Mouse (Mus musculus) MEL (cell line): ENCODE results near the gene Pde10a. TPM values are rescaled to one million over a fixed set of nuclear protein-coding genes. Genes with fewer than 3 reads are reported as not detected.

ENCODE experiments used
- DNase-seq: peaks from one replicate; pipeline ENCODE4 v3.0.0; 2011; ENCODE audit warnings: low read depth, low spot score
- H3K27ac ChIP-seq: 2 replicates; pipeline ENCODE4 v1.5.1; 2012; ENCODE audit warnings: low read depth, mild to moderate bottlenecking, control low read depth, low read length, moderate library complexity; ENCODE audit not compliant: control insufficient read depth
- H3K27me3 ChIP-seq, 2 experiments: fragments of 150-350 bp in 1 of 2; sonication (generic) in 1 of 2; 2 replicates each; pipeline ENCODE4 v1.6.1; 2012; ENCODE audit warnings: low read length in 2 of 2, mild to moderate bottlenecking in 2 of 2, improper control_type of control experiment in 1 of 2, moderate library complexity in 1 of 2; ENCODE audit not compliant: insufficient read depth in 2 of 2, control insufficient read depth in 1 of 2
- H3K36me3 ChIP-seq, 2 experiments: 2 replicates each; pipeline ENCODE4 v1.6.1; 2012 to 2014; ENCODE audit warnings: low read length in 2 of 2, improper control_type of control experiment in 1 of 2, inconsistent platforms in 1 of 2, mild to moderate bottlenecking in 1 of 2; ENCODE audit not compliant: insufficient read depth in 2 of 2, control insufficient read depth in 1 of 2
- H3K4me1 ChIP-seq, 2 experiments: fragments of 150-350 bp in 1 of 2; sonication (generic) in 1 of 2; 2 replicates each; pipeline ENCODE4 v1.6.1; 2012; ENCODE audit warnings: low read length in 2 of 2, improper control_type of control experiment in 1 of 2, mild to moderate bottlenecking in 1 of 2; ENCODE audit not compliant: insufficient read depth in 2 of 2, control insufficient read depth in 1 of 2
- H3K4me3 ChIP-seq, 2 experiments: fragments of 150-350 bp in 1 of 2; sonication (generic) in 1 of 2; 2 replicates each; pipeline ENCODE4 v1.5.1; 2012; ENCODE audit warnings: low read depth in 2 of 2, low read length in 2 of 2, mild to moderate bottlenecking in 2 of 2, moderate library complexity in 2 of 2, control low read depth in 1 of 2, improper control_type of control experiment in 1 of 2; ENCODE audit not compliant: control insufficient read depth in 1 of 2, insufficient read depth in 1 of 2
- H3K79me2 ChIP-seq: 2 replicates; pipeline ENCODE4 v1.6.1; 2012; ENCODE audit warnings: mild to moderate bottlenecking, low read length, moderate library complexity; ENCODE audit not compliant: control insufficient read depth, poor library complexity, insufficient read depth
- H3K9ac ChIP-seq: 2 replicates; pipeline ENCODE4 v1.6.1; 2012; ENCODE audit warnings: low read depth, mild to moderate bottlenecking, control low read depth, low read length, moderate library complexity; ENCODE audit not compliant: control insufficient read depth, poor library complexity, severe bottlenecking
- H3K9me3 ChIP-seq: fragments of 150-350 bp; sonication (generic); replicated peaks from 2 replicates; pipeline ENCODE4 v1.6.1; 2012; ENCODE audit warnings: mild to moderate bottlenecking, low read length, improper control_type of control experiment, moderate library complexity; ENCODE audit not compliant: insufficient read depth
- CHD1 ChIP-seq: IDR thresholded peaks from 2 replicates; pipeline ENCODE4 v1.6.1; 2012; ENCODE audit warnings: low read depth, mild to moderate bottlenecking, inconsistent platforms, low read length, improper control_type of control experiment
- CTCF ChIP-seq, 3 experiments: IDR thresholded peaks in 2 of 3; conservative IDR thresholded peaks in 1 of 3; 2 replicates each; pipeline ENCODE4 v1.5.1; 2011 to 2012; ENCODE audit warnings: low read length in 3 of 3, low read depth in 2 of 3, mild to moderate bottlenecking in 2 of 3, improper control_type of control experiment in 1 of 3, inconsistent platforms in 1 of 3, mixed read lengths in 1 of 3, moderate library complexity in 1 of 3; ENCODE audit not compliant: control insufficient read depth in 1 of 3, insufficient read depth in 1 of 3, poor library complexity in 1 of 3, severe bottlenecking in 1 of 3
- ELF1 ChIP-seq: IDR thresholded peaks from 2 replicates; pipeline ENCODE4 v1.6.1; 2014; ENCODE audit warnings: low read depth, mild to moderate bottlenecking, inconsistent platforms, low read length, improper control_type of control experiment, moderate library complexity
- EP300 ChIP-seq, 2 experiments: IDR thresholded peaks; 2 replicates each; pipeline ENCODE4 v1.6.1; 2011; ENCODE audit warnings: improper control_type of control experiment in 2 of 2, low read length in 2 of 2, low read depth in 1 of 2, mild to moderate bottlenecking in 1 of 2
- ETS1 ChIP-seq: IDR thresholded peaks from 2 replicates; pipeline ENCODE4 v1.6.1; 2012; ENCODE audit warnings: low read depth, mild to moderate bottlenecking, inconsistent platforms, low read length, improper control_type of control experiment, moderate library complexity
- GABPA ChIP-seq: IDR thresholded peaks from 2 replicates; pipeline ENCODE4 v1.6.1; 2012; ENCODE audit warnings: low read depth, mild to moderate bottlenecking, inconsistent platforms, low read length, improper control_type of control experiment, moderate library complexity
- KAT2A ChIP-seq: conservative IDR thresholded peaks from 2 replicates; pipeline ENCODE4 v1.6.1; 2012; ENCODE audit warnings: low read depth, low read length, improper control_type of control experiment, inconsistent platforms
- MAFK ChIP-seq: IDR thresholded peaks from 2 replicates; pipeline ENCODE4 v1.6.1; 2011; ENCODE audit warnings: low read depth, mild to moderate bottlenecking, low read length, improper control_type of control experiment, borderline replicate concordance
- MAX ChIP-seq: IDR thresholded peaks from 2 replicates; pipeline ENCODE4 v1.6.1; 2011; ENCODE audit warnings: low read length, improper control_type of control experiment
- MEF2A ChIP-seq: IDR thresholded peaks from 2 replicates; pipeline ENCODE4 v1.6.1; 2014; ENCODE audit warnings: low read depth, mild to moderate bottlenecking, inconsistent platforms, low read length, improper control_type of control experiment; ENCODE audit not compliant: poor library complexity, insufficient replicate concordance, severe bottlenecking; ENCODE audit errors: extremely low read depth
- MYC ChIP-seq: IDR thresholded peaks from 2 replicates; pipeline ENCODE4 v1.6.1; 2011; ENCODE audit warnings: low read depth, mild to moderate bottlenecking, low read length, improper control_type of control experiment, moderate library complexity
- RAD21 ChIP-seq: IDR thresholded peaks from 2 replicates; pipeline ENCODE4 v1.6.1; 2011; ENCODE audit warnings: mild to moderate bottlenecking, low read depth, low read length, improper control_type of control experiment
- RCOR1 ChIP-seq: IDR thresholded peaks from 2 replicates; pipeline ENCODE4 v1.6.1; 2012; ENCODE audit warnings: low read depth, mild to moderate bottlenecking, inconsistent platforms, low read length, improper control_type of control experiment
- SIN3A ChIP-seq: IDR thresholded peaks from 2 replicates; pipeline ENCODE4 v1.6.1; 2012; ENCODE audit warnings: low read length, improper control_type of control experiment, inconsistent platforms
- SMC3 ChIP-seq: IDR thresholded peaks from 2 replicates; pipeline ENCODE4 v1.6.1; 2011; ENCODE audit warnings: low read depth, low read length, improper control_type of control experiment
- TAL1 ChIP-seq: IDR thresholded peaks from 2 replicates; pipeline ENCODE4 v1.6.1; 2012; ENCODE audit warnings: mild to moderate bottlenecking, inconsistent platforms, low read length, moderate library complexity, mixed read lengths
- TBP ChIP-seq: IDR thresholded peaks from 2 replicates; pipeline ENCODE4 v1.8.0; 2011; ENCODE audit warnings: low read depth, low read length, improper control_type of control experiment
- TCF12 ChIP-seq: IDR thresholded peaks from 2 replicates; pipeline ENCODE4 v1.6.1; 2014; ENCODE audit warnings: low read depth, mild to moderate bottlenecking, inconsistent platforms, low read length, improper control_type of control experiment, moderate library complexity
- UBTF ChIP-seq: IDR thresholded peaks from 2 replicates; pipeline ENCODE4 v1.6.1; 2012; ENCODE audit warnings: low read depth, mild to moderate bottlenecking, inconsistent platforms, low read length, improper control_type of control experiment, moderate library complexity, borderline replicate concordance; ENCODE audit not compliant: insufficient read depth
- USF1 ChIP-seq: IDR thresholded peaks from 2 replicates; pipeline ENCODE4 v1.6.1; 2014; ENCODE audit warnings: low read depth, mild to moderate bottlenecking, inconsistent platforms, low read length, improper control_type of control experiment, moderate library complexity
- USF2 ChIP-seq, 2 experiments: IDR thresholded peaks; 2 replicates each; pipeline ENCODE4 v1.6.1; 2011 to 2012; ENCODE audit warnings: improper control_type of control experiment in 2 of 2, low read length in 2 of 2, borderline replicate concordance in 1 of 2, inconsistent platforms in 1 of 2, low read depth in 1 of 2, mild to moderate bottlenecking in 1 of 2; ENCODE audit not compliant: insufficient read depth in 1 of 2
- ZC3H11A ChIP-seq: IDR thresholded peaks from 2 replicates; pipeline ENCODE4 v1.6.1; 2012; ENCODE audit warnings: low read depth, mild to moderate bottlenecking, inconsistent platforms, low read length, improper control_type of control experiment
- ZKSCAN1 ChIP-seq: IDR thresholded peaks from 2 replicates; pipeline ENCODE4 v1.6.1; 2012; ENCODE audit warnings: low read depth, mild to moderate bottlenecking, inconsistent platforms, low read length, improper control_type of control experiment, moderate library complexity
- ZMIZ1 ChIP-seq: IDR thresholded peaks from 2 replicates; pipeline ENCODE4 v1.6.1; 2012; ENCODE audit warnings: low read depth, mild to moderate bottlenecking, inconsistent platforms, low read length, improper control_type of control experiment, moderate library complexity
- polyA plus RNA-seq, 2 experiments: library from polyadenylated mRNA; stranded (reverse) in 1 of 2; unstranded in 1 of 2; fragments of >175 nt in 1 of 2; fragments of >200 nt in 1 of 2; gene quantifications; 2 replicates each; pipeline versions ENCODE4 v1.2.1 to v1.2.4; 2012; ENCODE audit warnings: low replicate concordance in 2 of 2, low read depth in 1 of 2; ENCODE audit not compliant: insufficient read length in 2 of 2, insufficient read depth in 1 of 2, missing spikeins in 1 of 2
- total RNA-seq: library from RNA; depleted of rRNA; stranded (reverse); fragments of 300-350 nt; gene quantifications from 2 replicates; pipeline ENCODE4 v1.2.3, GENCODE M21; 2012

Gene Pde10a
- total and polyA plus RNA-seq, 3 experiments = 3.1 to 6.9 TPM; not detected in 1

GRCm38 (mm10) chr17:8935604-8936003, 410.4 kb downstream of the Pde10a start:
- Histone ChIP-seq H3K9me3 (no peaks in the 10 kb centered on the region), H3K79me2 (no peaks in the 10 kb centered on the region), H3K27ac (no peak overlapping the region), H3K4me3 (no peak overlapping the region), H3K4me1 (no peaks in the 10 kb centered on the region), H3K27me3 (no peaks in the 10 kb centered on the region), H3K9ac (no peak overlapping the region), H3K36me3 (no peaks in the 10 kb centered on the region)
- no peak for TF ChIP-seq MYC
- TF ChIP-seq ELF1 = no peak
- no peak for TF ChIP-seq TAL1
- TF ChIP-seq ZKSCAN1 = no peak
- no peak for TF ChIP-seq GABPA
- TF ChIP-seq ZC3H11A = no peak
- no peak for TF ChIP-seq MEF2A
- TF ChIP-seq TBP = no peak
- TF ChIP-seq SIN3A = no peak
- TF ChIP-seq MAFK = no peak
- TF ChIP-seq CTCF (IDR thresholded peaks at IDR 0.05 in 2 of 3, conservative IDR thresholded peaks at IDR 0.05 in 1 of 3; ENCODE audit: control insufficient read depth in 1 of 3, insufficient read depth in 1 of 3, low read depth in 2 of 3, low read length in 3 of 3, poor library complexity in 1 of 3, severe bottlenecking in 1 of 3) = no peak
- no peak for DNase-seq

DNA sequence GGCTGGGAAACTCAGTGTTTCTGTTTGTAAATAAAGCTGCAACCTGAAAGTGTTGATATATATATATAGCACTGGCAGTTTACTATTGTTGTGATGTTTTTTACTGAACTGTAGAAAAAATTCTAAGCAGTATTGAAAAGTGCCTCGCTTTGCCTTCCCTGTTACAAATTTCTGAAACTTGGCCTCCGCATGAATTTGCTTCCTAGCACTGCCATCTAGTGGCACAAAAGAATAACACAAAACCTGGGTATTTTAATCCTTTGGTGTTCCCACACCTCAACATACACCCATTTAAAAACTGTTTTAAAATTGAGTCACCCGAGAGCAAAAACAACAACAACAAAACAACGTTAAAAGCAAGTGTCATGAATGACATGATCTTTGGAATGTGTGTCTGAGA, 411.4 kb downstream of the Pde10a start:
- H3K4me1 ChIP-seq = no peaks in the 10 kb centered on the region
- no peak overlapping the region for H3K4me3 ChIP-seq
- no peaks in the 10 kb centered on the region for H3K27me3 ChIP-seq
- TF ChIP-seq TCF12 (no peak), RAD21 (peak; percentile 99), CTCF (IDR thresholded peaks at IDR 0.05 in 2 of 3, conservative IDR thresholded peaks at IDR 0.05 in 1 of 3; ENCODE audit: control insufficient read depth in 1 of 3, insufficient read depth in 1 of 3, low read depth in 2 of 3, low read length in 3 of 3, poor library complexity in 1 of 3, severe bottlenecking in 1 of 3) (peak; percentile 38 to 93 (median 45)), ZMIZ1 (no peak), ZC3H11A (peak; percentile 95), SMC3 (peak; percentile 95)
- H3K79me2 ChIP-seq = no peaks in the 10 kb centered on the region
- H3K9ac ChIP-seq = no peak overlapping the region
- no peaks in the 10 kb centered on the region for H3K9me3 ChIP-seq
- no peak overlapping the region for H3K27ac ChIP-seq
- peak; percentile 63 for DNase-seq
- no peaks in the 10 kb centered on the region for H3K36me3 ChIP-seq

- H3K27me3 ChIP-seq = no peaks in the 10 kb centered on the region
- H3K9me3 ChIP-seq = no peaks in the 10 kb centered on the region
- no peak overlapping the region for H3K27ac ChIP-seq
- no peak overlapping the region for H3K4me3 ChIP-seq
- H3K4me1 ChIP-seq = no peaks in the 10 kb centered on the region
- no peak for DNase-seq
- TF ChIP-seq USF1 (no peak), KAT2A (no peak), MAX (no peak), GABPA (no peak), SIN3A (no peak), USF2 (IDR thresholded peaks at IDR 0.05; ENCODE audit: borderline replicate concordance in 1 of 2, insufficient read depth in 1 of 2, low read depth in 1 of 2, low read length in 2 of 2) (no peak), TBP (no peak), EP300 (IDR thresholded peaks at IDR 0.05; ENCODE audit: low read depth in 1 of 2, low read length in 2 of 2) (no peak), TCF12 (no peak), ELF1 (no peak), CHD1 (no peak), UBTF (no peak), ETS1 (no peak), RCOR1 (no peak), CTCF (IDR thresholded peaks at IDR 0.05 in 2 of 3, conservative IDR thresholded peaks at IDR 0.05 in 1 of 3; ENCODE audit: control insufficient read depth in 1 of 3, insufficient read depth in 1 of 3, low read depth in 2 of 3, low read length in 3 of 3, poor library complexity in 1 of 3, severe bottlenecking in 1 of 3) (no peak)
- H3K9ac ChIP-seq = no peak overlapping the region
- no peaks in the 10 kb centered on the region for H3K36me3 ChIP-seq
- H3K79me2 ChIP-seq = no peaks in the 10 kb centered on the region
Observed at GRCm38 (mm10) chr17:8951588-8951987, 426.4 kb downstream of the Pde10a start.
